ENCODE assay signal across 18 mouse cellular contexts in genomic region chr8:73310471-73310870, GRCm38 (mm10).
"Had no signal": no experiment of that assay in that cellular context is flagged by ENCODE, and none has a peak within 500 bp of the region (broad histone marks: within the 10 kb centered on the region; RNA-seq: fewer than 3 reads in every experiment).

No protein-coding gene starts in this region.

- H3K4me3 ChIP-seq: limb, embryonic 12.5 days; limb, embryonic 15.5 days; midbrain, embryonic 12.5 days; midbrain, embryonic 15.5 days; neural tube, embryonic 12.5 days; neural tube, embryonic 15.5 days; stomach, embryonic 15.5 days had no signal

- H3K27ac ChIP-seq: limb, embryonic 12.5 days; limb, embryonic 15.5 days; liver, embryonic 14.5 days; macrophage; midbrain, embryonic 12.5 days; midbrain, embryonic 15.5 days; neural tube, embryonic 12.5 days; neural tube, embryonic 15.5 days; stomach, embryonic 15.5 days had no signal

- H3K4me1 ChIP-seq: limb, embryonic 12.5 days; limb, embryonic 15.5 days; midbrain, embryonic 12.5 days; midbrain, embryonic 15.5 days; neural tube, embryonic 12.5 days had no signal

- DNase-seq: kidney, adult 9 months; kidney, postnatal 25 days; left cerebral cortex, postnatal 4 days; liver, postnatal 0 days; lung, embryonic 14.5 days; retina, postnatal 1 day; right cerebral cortex, postnatal 25 days; spleen, adult 18-20 months; thymus, adult 18-20 months had no signal
